Mouse (Mus musculus) embryonic facial prominence, embryonic 10.5 days (tissue): Measurements from ENCODE around the gene Oasl1. TPM values are rescaled to one million over a fixed set of nuclear protein-coding genes. Genes with fewer than 3 reads are reported as not detected.

Source experiments
- DNase-seq: peaks from one replicate; pipeline ENCODE4 v3.0.0-alpha.2; 2017; ENCODE audit warnings: low spot score
- H3K27ac ChIP-seq: fragments of 300-500 bp; sonication (generic); replicated peaks from 2 replicates; pipeline ENCODE4 v1.5.1; 2016; ENCODE audit warnings: mild to moderate bottlenecking
- H3K27me3 ChIP-seq: fragments of 300-500 bp; sonication (generic); replicated peaks from 2 replicates; pipeline ENCODE4 v1.6.1; 2016; ENCODE audit warnings: low read depth, mild to moderate bottlenecking; ENCODE audit not compliant: poor library complexity, severe bottlenecking
- H3K36me3 ChIP-seq: fragments of 300-500 bp; sonication (generic); replicated peaks from 2 replicates; pipeline ENCODE4 v1.6.1; 2016; ENCODE audit warnings: mild to moderate bottlenecking, moderate library complexity
- H3K4me1 ChIP-seq: fragments of 300-500 bp; sonication (generic); 2 replicates; pipeline ENCODE4 v1.6.1; 2016
- H3K4me3 ChIP-seq: fragments of 300-500 bp; sonication (generic); 2 replicates; pipeline ENCODE4 v1.5.1; 2016; ENCODE audit warnings: mild to moderate bottlenecking, moderate library complexity
- H3K9me3 ChIP-seq: fragments of 300-500 bp; sonication (generic); 2 replicates; pipeline ENCODE4 v1.6.1; 2016; ENCODE audit warnings: mild to moderate bottlenecking
- WGBS: fragments of 180-500 bp; shearing (Covaris S2); methylation state at CpG from one replicate; pipeline ENCODE4 v1.1.7; 2016; 5-methylcytosine and 5-hydroxymethylcytosine counted together
- polyA plus RNA-seq: library from polyadenylated mRNA; unstranded; fragments of >200 nt; fragmentation: Nextera tagmentation; extraction: Ambion mirVana; gene quantifications from 2 replicates; pipeline ENCODE4 v1.2.1, GENCODE M21; 2016

Oasl1 gene
- polyA plus RNA-seq, 1 experiment from 2014 or later = not detected

DNA sequence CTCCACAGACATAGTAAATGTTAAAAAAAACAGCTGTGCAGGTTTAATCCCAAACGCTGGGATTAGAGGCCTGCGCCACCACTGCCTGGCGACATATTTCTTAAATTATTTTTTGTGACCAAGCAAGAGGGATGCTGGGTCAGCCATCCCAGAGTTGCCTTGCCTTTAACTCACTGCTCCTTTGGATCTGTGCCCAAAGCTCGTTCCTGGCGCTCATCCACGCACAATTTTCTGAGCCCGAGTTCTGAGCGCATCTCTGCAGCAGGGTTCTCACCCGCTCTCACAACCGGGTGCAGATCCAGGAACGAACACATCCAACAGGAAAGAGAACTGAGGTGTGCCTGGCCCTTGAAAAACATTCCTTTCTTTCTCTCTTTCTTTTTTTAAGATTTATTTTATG lies 55.4 kb downstream of the Oasl1 start:
- Histone ChIP-seq H3K36me3 (no peaks in the 10 kb centered on the region), H3K27me3 (no peaks in the 10 kb centered on the region), H3K4me3 (no peak overlapping the region), H3K4me1 (peaks cover 18% of the 10 kb centered on the region), H3K27ac (no peak overlapping the region), H3K9me3 (no peaks in the 10 kb centered on the region)
- 73% methylated on average over 11 of the region's 11 CpGs for WGBS
- DNase-seq = no peak

DNA sequence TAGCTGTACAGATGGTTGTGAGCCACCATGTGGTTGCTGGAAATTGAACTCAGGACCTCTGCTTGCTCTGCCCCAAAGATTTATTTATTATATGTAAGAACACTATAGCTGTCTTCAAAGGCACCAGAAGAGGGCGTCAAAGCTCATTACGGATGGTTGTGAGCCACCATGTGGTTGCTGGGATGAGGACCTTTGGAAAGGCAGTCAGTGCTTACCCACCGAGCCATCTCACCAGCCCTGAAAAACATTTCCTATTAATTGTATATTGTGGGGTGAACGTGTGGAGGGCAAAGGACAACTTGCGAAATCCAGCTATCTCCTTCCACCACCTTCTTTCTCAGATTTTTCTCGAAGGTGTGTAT lies 55.8 kb downstream of the Oasl1 start:
- Histone ChIP-seq H3K4me1 (peaks cover 18% of the 10 kb centered on the region), H3K4me3 (peak overlapping the region; percentile 59), H3K27me3 (no peaks in the 10 kb centered on the region), H3K36me3 (no peaks in the 10 kb centered on the region), H3K9me3 (no peaks in the 10 kb centered on the region), H3K27ac (no peak overlapping the region)
- 4% methylated on average over 6 of the region's 6 CpGs for WGBS
- DNase-seq = peak; percentile 43

- DNase-seq = peak; percentile 74
- Histone ChIP-seq H3K4me3 (peak overlapping the region; percentile 59), H3K36me3 (no peaks in the 10 kb centered on the region), H3K27me3 (no peaks in the 10 kb centered on the region), H3K9me3 (no peaks in the 10 kb centered on the region), H3K4me1 (peaks cover 18% of the 10 kb centered on the region), H3K27ac (peak overlapping the region; percentile 16)
- 5% methylated on average over 32 of the region's 32 CpGs for WGBS
Observed at GRCm38 (mm10) chr5:114979250-114980121, 56.4 kb downstream of the Oasl1 start.

GRCm38 (mm10) chr5:114980122-114980748 lies 57.2 kb downstream of the Oasl1 start:
- peak overlapping the region; percentile 16 for H3K27ac ChIP-seq
- H3K9me3 ChIP-seq = no peaks in the 10 kb centered on the region
- DNase-seq = peak; percentile 39
- no peaks in the 10 kb centered on the region for H3K36me3 ChIP-seq
- 19% methylated on average over 16 of the region's 16 CpGs for WGBS
- no peaks in the 10 kb centered on the region for H3K27me3 ChIP-seq
- peaks cover 18% of the 10 kb centered on the region for H3K4me1 ChIP-seq
- H3K4me3 ChIP-seq = peak overlapping the region; percentile 59

DNA sequence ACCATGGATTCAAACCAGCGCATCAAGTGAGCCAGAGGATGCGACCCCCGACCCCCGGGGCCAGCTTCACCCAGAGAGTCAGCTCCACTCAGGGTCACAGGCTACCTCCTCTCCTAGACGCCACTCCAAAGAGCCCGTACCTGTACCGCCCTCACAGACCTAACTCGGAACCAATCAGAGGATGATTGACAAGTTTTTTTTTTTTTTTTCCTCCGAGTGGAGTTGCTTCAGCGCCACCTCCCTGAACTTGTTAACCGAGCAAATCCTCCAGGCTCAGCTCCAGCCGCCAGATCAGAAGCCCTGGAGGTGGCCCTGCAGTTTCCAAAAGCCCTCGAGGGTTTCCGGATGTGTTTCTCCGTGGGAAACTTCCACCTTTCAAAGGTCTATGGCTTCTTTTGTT lies 59.0 kb downstream of the Oasl1 start:
- Histone ChIP-seq H3K4me1 (peaks cover 18% of the 10 kb centered on the region), H3K9me3 (no peaks in the 10 kb centered on the region), H3K27ac (no peak overlapping the region), H3K27me3 (no peaks in the 10 kb centered on the region), H3K4me3 (no peak overlapping the region), H3K36me3 (no peaks in the 10 kb centered on the region)
- DNase-seq = no peak
- WGBS = 49% methylated on average over 15 of the region's 15 CpGs

GRCm38 (mm10) chr5:114985074-114985473 lies 62.0 kb downstream of the Oasl1 start:
- no peak overlapping the region for H3K27ac ChIP-seq
- DNase-seq = no peak
- H3K27me3 ChIP-seq = no peaks in the 10 kb centered on the region
- no peaks in the 10 kb centered on the region for H3K36me3 ChIP-seq
- H3K4me1 ChIP-seq = peaks cover 5% of the 10 kb centered on the region
- no peaks in the 10 kb centered on the region for H3K9me3 ChIP-seq
- H3K4me3 ChIP-seq = no peak overlapping the region

Other genes starting within 250 kb of the Oasl1 start
- 75.1 and 79.0 TPM in 2 replicates for gene Gltp, start 232.3 kb upstream of the Oasl1 start, polyA plus RNA-seq
- 20.7 and 22.0 TPM in 2 replicates for gene Tchp, start 215.5 kb upstream of the Oasl1 start, polyA plus RNA-seq
- gene Ankrd13a, start 148.6 kb upstream of the Oasl1 start, polyA plus RNA-seq = 44.4 and 48.1 TPM in 2 replicates
- 36.7 and 38.1 TPM in 2 replicates for gene Git2, start 147.7 kb upstream of the Oasl1 start, polyA plus RNA-seq
- 108 TPM in 2 replicates for gene 1500011B03Rik, start 99.8 kb upstream of the Oasl1 start, polyA plus RNA-seq
- not detected in 2 replicates for gene 4930519G04Rik, start 69.6 kb upstream of the Oasl1 start, polyA plus RNA-seq
- gene Gm9936, start 64.6 kb upstream of the Oasl1 start, polyA plus RNA-seq = 0.08 and 0.12 TPM in 2 replicates
- gene Oasl2, start 26.3 kb upstream of the Oasl1 start, polyA plus RNA-seq = 0.68 and 0.72 TPM in 2 replicates
- 45.4 and 47.7 TPM in 2 replicates for gene 2210016L21Rik, start 18.9 kb downstream of the Oasl1 start, polyA plus RNA-seq
- 0.06 TPM in 2 replicates for gene Hnf1a, start 47.9 kb downstream of the Oasl1 start, polyA plus RNA-seq
- 12.5 and 13.1 TPM in 2 replicates for gene Sppl3, start 87.9 kb downstream of the Oasl1 start, polyA plus RNA-seq
- gene Gm10401, start 175.1 kb downstream of the Oasl1 start, polyA plus RNA-seq = 20.8 and 25.5 TPM in 2 replicates
- 72.6 and 78.7 TPM in 2 replicates for gene Acads, start 196.1 kb downstream of the Oasl1 start, polyA plus RNA-seq
- gene Unc119b, start 211.7 kb downstream of the Oasl1 start, polyA plus RNA-seq = 63.5 and 68.7 TPM in 2 replicates
- gene Mlec, start 234.9 kb downstream of the Oasl1 start, polyA plus RNA-seq = 73.6 and 80.6 TPM in 2 replicates